Mouse (Mus musculus) kidney, adult 2 months (tissue): Measurements from ENCODE around the gene Trim71.

ENCODE experiments used
- CTCF ChIP-seq: fragments of 200-500 bp; conservative IDR thresholded peaks from 2 replicates; pipeline ENCODE4 v1.5.1; 2011; ENCODE audit warnings: low read depth, mild to moderate bottlenecking, control low read depth, low read length, moderate library complexity, mixed read lengths; ENCODE audit not compliant: insufficient read depth, insufficient read length
- POLR2A ChIP-seq: fragments of 200-500 bp; IDR thresholded peaks from one replicate; pipeline ENCODE4 v1.6.1; 2011; ENCODE audit warnings: low read depth, low read length, control low read depth

DNA sequence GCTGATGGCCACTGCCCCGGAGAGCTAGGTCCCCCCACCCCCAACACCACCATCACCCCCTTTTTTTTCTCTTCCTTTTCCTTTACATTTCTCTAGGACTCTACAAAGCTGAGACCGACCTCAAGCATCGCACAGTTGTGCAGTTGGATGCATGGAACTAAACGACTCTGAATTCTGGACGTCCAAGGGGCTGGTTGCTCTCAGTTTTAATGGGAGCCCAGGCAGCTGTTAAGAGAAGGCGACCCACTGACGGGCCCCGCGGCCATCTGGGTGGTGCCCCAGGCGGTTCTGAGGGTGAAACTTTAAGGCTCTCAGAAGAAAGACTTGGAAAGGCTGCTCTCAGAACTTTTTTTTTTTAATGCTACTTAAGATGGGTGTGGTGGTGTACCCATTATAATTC is 498 bp upstream of the Trim71 start:
- TF ChIP-seq CTCF (no peak), POLR2A (no peak)
